Mouse (Mus musculus) liver, embryonic 14 days (tissue): Measurements from ENCODE around the gene Gdnf. TPM values are rescaled to one million over a fixed set of nuclear protein-coding genes. Genes with fewer than 3 reads are reported as not detected.

Experiments used
- polyA plus RNA-seq: library from polyadenylated mRNA; depleted of rRNA; stranded (reverse); fragments of >200 nt; gene quantifications from 2 replicates; pipeline ENCODE4 v1.2.3, GENCODE M21; 2012; rRNA removed

Gdnf gene
- under 0.01 and 0.01 TPM in 2 replicates for polyA plus RNA-seq

GRCm38 (mm10) chr15:7810556-7811252, at the start of gene Gdnf:
Gdnf (plus strand) TSS chr15:7810846.

